Mouse (Mus musculus): ENCODE results near the gene Kbtbd12.

Gene Kbtbd12

DNA sequence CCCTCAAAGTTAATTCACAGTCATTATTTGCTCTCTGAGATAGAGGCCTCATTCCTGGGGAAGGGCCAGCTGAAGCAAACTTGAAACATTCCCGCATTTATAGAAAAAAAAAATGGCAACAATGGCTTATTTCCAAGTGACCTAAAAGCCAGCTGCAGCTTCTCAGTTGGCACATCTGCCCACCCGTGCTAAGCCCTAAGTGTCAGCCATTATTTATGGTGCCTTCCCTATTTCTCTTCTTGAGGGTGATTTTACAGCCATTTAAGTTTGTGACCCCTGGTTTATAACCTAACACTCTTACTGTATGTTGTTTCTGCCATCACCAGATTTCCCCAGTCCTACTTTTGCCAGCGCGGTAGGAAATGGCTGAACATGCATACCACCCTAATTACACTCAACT lies 11.3 kb downstream of the Kbtbd12 start:
- DNase-seq: no peak

DNA sequence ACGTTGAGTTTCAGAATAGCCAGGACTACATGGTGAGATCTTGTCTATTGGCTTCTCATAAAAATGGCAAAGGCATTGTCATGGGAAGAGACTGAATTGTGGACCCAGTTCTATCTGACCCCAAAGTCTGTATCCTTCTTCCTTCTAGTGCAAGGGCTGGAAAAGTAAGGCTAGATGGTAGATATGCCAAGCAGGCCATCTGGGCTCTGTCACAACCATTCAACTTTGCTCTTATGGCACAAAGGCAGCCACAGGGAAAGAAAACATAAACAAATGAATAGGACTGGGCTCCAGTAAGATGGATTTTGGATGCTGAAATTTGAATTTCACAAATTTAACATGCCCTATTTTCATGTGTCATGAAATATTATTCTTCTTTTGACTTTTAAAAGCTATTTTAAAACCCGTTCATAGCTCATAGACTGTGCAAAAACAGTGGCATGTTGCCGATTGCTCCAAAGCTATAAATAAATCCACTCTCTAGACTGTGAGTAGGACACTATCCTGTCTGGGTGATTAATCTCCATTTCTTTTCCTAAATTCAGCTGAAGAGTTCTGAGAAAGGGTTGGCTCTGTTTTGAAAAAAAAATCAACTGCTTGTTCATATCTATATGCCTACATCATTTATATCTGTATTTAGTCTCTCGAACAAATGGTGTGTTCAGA lies 15.8 kb downstream of the Kbtbd12 start:
- DNase-seq: no peak

DNA sequence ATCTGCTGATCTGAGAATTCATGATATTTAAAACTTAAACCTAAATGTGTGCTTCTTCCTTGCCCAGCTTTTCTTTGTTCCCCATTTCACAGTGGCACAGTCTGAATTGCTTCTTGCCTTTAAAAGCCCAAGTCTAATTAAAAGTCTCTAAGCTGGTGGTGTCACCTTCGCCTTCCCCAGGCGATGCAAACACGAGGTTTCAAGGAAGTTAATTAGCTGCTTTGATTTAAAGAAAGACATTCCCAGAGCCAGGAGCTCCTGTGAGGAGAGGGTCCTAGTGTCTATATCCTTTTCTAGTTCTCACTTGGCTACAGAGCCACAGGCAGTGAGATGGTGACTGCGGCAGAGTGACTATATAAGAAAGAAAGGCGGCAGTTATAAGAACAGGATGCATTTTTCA lies 18.2 kb downstream of the Kbtbd12 start:
- DNase-seq: no peak

DNA sequence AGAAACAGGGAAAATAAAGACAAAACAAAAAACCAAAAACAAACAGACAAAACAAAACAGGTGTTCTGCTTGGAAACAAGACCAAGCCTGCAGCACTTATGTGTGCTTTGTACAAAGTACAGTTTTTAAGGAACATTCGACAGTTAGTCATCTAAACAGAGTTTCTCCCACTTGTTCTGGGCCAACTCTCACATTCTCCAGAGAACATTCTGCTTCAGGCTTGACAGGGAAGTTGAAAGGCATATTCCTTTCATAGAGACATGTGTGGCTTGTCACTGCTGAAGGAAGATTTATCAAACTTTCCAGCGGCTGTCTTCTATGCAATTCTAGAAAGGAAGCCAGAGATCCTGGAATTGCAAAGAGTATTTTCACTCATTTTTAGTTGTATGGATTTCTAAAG lies 22.4 kb downstream of the Kbtbd12 start:
- DNase-seq: no peak

DNA sequence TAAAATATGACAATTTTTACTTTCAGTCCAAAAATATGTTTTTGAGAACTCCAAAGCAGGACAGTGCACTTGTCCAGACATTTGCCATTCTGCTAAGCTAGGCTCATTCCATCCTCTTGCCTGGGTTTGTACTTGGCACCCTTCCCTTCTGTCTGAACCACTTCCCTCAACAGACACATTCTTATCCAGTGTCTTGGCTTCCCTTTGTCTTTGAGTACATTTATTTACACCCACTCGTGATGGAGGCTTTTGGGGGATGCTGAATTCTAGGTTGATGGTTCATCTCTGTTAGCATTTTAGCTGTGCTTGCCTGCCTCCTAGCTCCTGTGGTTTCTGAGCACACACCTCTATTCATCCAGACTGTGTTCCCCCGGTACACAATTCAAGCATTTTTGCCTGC lies 31.3 kb downstream of the Kbtbd12 start:
- DNase-seq: no peak

DNA sequence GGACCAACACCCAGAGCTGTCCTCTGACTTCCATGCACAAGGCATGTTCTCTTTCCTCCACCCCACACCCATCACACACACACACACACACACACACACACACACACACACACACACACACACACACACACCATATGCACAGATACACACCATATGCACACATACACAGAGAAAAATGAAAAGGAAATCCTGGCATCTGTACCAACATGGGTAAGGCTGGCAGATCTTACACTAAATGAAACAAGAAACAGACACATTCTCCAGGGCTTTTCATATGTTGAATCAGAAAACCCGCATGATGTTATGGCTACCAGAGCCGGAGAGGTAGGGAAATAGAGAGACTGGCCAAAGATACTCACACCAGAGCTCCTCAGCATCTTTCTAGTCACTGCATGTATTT lies 32.0 kb downstream of the Kbtbd12 start:
- DNase-seq: no peak

DNA sequence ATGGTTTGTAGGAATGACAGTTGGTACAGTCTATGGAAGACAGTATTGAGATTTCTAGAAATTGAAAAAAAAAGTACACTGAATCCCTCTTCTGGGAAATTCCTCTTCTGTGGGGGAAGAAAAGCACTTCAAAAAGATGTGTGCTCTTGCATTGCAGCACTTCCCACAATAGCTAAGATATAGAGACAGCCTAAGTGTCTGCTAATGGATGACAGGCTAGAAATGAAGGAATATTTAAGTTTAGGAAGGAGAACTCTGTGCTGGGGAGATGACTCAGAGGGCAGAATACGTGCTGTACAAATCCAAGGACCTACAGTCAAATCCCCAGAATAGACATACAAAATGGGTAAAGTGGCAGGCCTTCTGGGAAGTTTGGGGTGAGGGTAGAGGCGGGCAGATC lies 32.5 kb downstream of the Kbtbd12 start:
- DNase-seq: no peak

DNA sequence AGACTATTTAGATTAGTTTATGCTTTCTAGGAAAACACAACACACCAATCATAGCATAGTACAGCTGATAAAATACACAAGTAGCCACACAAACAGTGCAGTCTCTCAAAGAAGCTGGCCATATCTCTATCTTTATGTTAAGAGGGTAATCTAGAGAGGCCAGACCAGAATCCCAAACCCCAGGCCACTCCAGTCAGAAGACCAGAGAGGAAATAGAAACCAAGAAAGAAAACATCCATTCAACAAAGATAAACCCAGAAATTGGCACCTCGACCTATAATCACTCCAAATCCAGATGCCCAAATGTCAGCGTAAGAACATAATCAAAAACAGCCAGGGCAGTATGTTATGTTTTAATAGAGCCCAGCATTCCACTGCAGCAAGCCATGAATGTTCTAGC lies 41.6 kb downstream of the Kbtbd12 start:
- DNase-seq: no peak

DNA sequence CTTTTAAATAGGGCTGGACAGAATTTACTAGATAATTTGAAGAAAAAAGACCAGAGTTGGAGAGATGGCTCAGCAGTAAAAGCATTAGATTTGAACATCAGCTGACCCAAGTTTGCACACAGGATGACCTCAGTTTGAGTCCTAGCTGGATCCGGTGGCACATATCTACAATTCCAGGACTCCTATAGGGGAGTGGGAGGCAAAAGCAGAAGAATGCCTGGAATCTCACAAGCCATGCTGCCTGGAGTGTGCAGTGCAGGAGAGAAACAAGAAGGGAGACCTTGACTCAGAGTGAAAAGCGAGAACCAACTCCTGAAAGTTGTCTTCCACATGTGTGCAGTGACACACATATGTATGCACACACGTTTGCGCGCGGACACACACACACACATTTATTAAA lies 45.4 kb downstream of the Kbtbd12 start:
- no peak for DNase-seq

DNA sequence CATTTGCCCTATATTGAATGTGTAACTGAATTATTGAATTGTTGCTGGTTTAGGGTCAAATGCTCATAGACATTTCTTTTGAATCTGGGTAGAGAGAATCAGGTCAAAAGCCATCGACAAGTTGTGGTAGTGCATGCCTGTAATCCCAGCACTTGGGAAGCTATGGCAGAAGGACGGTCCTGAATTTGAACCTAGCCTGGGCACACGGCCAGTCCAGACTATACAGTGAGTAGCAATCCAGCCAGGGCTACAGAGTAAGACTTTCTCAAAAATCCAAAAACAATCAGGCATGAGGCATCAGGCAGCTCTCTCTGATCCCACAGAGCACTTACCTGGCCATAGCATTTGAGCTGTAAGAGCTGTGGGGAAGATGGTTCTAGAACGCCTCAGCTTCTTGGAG lies 47.5 kb downstream of the Kbtbd12 start:
- no peak for DNase-seq

DNA sequence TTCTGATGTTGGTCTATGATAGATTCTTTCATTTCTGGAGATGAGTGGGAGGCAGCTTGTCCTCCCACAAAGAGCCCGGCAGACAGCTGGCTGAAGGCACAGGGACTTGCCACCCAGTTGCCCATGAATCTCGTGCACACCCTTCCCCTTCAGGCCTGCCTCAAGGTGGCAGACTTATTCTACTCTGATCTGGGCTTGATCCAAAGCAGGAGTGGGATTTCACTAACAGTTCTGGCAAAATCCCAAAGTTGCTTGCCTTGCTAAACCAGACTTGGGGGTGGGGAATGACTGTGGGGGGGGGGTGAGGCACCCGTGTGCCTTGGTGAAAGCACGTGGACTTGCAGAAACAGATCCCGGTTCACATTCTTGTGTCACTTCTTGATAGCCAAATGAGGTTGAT lies 48.2 kb downstream of the Kbtbd12 start:
- DNase-seq: peak; percentile 37

DNA sequence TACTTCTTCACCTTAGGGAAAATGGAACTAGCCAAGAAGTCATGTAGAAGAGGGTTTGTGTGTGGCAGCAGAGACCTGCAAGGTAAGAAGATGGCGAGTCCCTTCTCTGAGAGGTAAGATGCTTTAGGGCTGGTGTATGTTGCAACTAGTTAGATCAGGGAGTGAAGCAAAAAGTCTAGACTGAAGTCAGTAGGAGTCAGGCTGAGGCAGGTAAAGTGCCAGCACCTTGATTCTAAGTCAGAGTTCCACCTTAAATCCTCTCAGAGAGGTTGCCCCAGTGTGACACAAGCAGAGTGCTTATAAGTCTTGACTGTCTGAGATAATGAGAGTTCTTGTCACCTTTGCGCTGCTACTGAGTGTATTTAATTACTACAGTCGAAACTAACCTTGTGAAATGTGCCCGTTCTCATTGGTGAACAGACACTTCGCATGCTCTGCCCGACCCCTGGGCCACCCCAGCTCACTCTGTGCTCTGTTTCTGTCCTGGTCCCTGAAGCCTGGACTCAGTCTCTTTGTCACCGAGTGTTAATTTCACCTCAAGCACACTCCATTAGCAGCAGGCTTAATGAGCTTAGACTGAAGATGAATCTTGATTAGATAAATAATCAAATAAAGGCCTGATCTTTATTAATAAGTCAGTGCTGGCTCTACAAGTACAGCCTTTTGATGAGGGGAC lies 49.0 kb downstream of the Kbtbd12 start:
- no peak for DNase-seq

DNA sequence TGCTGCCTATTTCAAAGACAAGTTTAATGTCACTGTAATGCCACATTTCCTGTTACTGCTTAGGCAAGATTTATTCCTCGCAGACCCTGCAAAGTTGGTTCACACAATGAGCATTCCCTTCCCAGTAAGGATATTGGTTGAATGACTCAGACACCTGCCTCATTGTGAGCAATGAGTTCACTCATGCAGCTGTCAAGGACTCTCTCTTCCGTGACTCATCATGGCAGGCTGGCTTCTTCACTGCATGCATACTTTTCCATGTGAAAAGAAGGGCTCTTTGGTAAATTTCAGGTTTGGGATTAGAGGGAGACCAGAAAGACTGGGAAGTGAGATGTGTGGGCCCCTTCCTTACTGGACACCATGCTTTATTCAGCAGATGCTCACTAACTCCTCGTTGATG lies 50.7 kb downstream of the Kbtbd12 start:
- DNase-seq: no peak

DNA sequence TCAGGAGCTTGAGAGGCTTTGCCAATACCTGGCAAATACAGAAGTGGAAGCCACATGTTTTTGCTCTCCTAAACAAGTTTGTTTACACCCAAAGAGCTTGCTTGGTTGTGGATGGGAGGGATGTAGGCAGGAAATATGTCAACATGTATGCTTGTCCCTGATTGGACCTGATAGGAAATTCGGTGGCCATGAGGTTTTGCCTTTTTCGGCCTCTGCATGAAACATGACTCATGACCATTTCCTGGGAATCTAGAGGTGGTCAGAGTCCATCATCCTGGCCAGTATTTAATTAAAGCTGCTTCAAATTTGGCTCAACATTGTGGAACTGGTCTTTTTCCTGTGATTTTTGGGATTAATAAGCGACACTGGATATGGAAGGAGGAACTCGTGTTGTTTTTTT lies 53.8 kb downstream of the Kbtbd12 start:
- DNase-seq: no peak

DNA sequence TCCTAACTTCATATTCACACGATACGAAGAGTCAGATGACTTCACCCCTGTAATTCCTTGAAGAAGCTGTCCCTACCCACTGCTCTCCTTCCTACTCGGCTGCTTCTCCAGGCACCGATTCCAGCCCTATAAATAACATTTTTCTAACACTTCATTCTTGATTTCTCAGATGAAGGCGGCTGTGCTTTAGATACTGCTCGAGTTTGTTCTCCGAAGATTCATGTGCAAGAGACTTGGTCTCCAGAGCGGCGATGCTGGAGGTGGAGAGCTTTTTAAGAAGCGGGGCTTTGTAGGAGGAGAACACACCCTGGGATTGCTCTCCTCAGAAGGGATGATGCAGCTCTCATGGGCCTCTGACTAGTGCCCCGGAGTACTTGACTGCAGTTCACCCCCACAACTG lies 61.3 kb downstream of the Kbtbd12 start:
- no peak for DNase-seq

DNA sequence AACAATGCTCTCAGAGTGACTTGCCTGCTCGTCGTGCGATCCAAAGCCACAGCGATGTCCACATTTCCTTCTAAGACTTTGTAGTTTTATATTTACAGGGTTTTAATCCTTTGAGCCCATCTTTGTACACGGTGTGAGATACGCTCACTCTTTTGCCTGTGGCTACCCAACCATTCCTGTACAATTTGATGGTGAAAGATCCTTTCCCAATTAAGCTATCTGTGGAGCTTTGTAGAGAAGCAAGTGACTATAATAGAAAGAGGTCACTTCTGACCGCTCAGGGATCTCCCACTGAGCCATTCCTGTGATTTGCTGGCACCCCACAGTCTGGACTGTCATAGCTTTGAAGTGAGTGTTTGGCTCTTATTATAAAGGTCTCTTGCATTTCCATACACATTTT lies 71.1 kb downstream of the Kbtbd12 start:
- no peak for DNase-seq

DNA sequence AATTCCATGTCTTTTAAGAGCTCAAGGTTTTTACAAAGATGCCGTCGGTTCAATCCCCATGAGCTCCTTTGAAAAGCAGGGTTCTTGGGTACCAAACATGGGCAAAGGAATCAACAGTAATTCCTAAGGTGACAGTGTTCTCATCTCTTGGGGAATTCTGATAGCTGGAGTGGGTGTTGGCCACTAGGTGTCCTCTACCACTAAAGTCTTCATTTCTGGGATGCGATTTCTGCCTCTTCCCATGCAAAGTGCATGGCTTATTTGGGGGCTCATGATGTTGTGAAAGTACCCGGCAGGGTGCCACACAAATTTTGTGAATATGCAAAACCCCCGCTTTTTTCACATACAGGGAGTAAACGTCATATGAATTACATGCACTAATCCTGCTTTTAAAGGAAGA lies 72.7 kb downstream of the Kbtbd12 start:
- no peak for DNase-seq

DNA sequence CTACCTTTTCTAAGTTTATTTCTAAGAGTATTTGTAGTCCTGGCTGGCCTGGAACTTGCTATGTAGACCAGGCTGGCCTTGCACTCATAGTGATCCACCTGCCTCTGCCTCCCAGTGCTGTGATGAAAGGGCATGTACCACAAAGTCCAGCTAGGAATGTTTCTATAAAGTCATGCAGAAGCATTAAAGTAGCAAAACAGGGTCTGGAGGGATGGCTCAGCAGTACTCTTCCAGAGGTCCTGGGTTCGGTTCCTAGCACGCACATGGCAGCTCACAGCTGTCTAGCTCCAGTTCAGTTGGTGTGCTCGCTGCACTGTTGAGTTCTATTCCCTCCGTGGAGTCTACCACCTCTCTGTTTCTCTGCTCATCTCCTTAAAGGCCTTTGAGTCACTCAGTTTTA lies 77.6 kb downstream of the Kbtbd12 start:
- no peak for DNase-seq

DNA sequence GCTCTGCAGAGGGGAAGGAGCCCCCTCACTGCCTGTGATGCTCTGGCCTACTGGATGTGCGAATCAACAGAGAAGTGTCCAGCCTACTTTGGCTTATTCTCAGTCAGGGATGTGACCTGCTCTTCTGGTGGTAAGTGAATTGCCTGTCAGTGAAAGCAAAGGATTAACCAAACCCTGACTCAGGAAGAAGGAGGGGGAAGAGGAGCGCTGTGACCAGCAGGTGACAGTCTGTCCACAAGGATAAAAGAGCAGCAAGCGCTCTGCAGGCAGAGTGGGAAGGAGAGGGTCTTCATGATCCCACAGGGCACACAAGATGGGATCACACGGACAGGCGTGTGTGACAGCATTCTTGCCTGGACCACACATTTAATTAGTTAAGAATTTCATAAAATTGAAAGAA lies 78.1 kb downstream of the Kbtbd12 start:
- no peak for DNase-seq

DNA sequence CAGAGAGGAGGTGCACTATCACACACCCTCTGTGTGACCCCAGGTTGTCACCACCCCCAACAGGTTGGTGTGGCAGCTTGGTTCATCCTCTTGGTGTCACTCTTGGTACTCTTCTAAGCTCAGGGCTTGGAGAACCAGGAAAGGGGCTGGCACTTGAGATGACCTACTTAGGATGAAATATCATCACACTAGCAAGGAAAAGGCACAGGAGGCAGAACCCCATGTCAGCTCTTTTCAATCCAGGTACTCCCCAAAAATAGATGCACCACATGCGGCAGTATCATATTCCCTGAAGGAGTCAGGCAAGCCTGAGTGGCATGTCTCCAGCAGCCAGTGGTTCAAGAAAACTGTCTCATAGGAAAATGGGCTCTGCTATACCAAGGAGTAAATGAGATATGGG lies 79.7 kb downstream of the Kbtbd12 start:
- no peak for DNase-seq

DNA sequence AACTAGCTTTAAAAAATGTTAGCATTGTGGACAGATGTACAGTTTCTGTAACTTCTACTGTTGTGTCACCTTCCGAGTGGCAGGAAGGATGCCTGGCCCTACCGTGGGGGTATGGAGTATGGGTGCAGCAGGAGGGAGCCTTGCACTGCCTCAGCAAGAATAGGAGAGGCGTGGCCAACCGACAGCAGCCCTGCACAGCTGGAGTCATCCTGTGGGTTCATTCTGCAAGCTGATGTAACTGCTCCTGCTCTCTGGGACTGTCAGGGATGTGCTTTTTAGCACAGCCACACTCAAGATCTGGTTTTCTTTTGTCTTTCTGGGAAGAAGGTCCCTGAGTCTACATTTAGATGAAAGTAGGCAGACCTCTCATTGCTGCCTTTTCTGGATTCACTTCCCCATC lies 80.2 kb downstream of the Kbtbd12 start:
- no peak for DNase-seq

DNA sequence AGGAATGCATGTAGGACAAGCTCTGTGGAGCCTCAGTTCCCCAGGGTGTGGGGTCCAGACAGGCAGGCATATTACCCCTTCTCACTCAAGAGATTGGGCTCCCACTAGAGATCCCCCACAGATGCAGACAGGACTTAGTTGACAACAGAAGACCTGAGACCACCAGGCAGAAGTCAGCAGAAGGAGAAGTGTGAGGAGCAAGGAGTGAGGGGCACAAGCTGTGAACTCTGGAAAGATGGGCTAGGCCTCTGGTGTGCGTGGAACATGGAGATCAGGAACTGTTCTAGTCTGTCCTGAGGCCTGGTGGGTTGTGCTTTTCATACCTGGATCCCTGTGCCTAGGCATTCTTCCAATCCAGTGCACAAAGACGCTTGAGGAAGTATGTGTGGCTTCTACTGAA lies 87.8 kb downstream of the Kbtbd12 start:
- no peak for DNase-seq

DNA sequence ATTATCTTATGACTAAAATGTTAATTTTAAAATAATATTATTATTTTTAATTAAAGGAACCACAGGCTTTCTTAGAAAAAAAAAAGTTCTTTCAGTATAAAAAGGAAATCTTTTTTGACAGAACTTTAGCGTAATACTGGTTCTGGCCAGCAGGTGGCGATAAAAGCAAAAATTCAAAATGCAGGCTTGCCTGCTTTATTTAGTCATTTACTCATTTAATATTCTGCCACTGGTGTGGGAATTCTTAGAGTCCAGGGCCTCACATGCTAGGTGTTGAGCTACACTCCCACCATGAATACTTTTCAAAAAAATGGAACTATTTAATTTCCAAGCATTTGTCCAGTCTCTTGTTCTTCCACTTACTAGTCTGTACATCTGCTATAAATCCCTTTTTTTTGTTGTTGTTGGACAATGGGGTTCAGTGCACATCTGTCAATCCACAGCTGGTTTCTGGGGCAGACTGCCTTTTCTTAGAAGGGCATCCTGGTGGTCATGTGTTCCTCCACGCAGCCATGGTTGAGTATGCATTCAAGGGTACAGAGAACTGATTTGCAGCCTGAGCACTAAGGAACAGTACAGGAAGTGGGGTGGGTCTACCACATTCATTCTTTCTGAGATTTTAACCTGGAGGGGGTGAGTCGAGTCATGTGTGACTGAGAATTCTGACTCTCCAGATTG lies 88.5 kb downstream of the Kbtbd12 start:
- DNase-seq: peak; percentile 8

DNA sequence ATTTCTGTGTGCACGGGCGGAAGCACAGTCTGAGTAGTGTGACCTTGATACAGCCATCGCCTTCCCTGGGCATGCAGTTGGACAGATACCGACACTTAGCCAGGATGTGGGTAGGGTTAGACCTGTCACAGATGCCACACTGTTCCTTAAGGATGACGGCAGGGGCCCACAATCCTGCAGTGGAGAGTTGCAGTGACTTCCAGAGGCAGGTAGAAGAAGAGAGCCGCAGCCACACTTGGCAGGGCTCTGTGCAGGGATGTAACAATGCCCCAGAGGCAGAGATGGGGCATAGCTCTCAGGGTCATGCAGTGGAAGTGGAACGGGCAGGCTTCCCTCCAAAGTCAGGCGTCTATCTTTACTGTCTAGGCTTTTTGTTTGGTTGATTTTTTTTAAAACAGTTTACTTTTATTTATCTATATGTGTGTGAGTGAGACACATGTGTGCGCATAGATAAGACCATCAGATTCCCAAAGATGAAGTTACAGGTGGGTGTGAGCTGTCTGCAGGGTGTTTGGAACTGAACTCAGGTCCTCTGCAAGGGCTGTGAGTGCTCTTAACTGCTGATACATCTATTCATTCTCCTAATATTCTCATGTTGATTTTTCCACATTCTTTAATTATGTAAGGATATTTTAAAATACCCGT lies 89.2 kb downstream of the Kbtbd12 start:
- no peak for DNase-seq

All from kidney, adult 11 months (tissue).